Mouse (Mus musculus) heart, embryonic 11.5 days (tissue): Measurements from ENCODE around the gene Ndufs1. TPM values are rescaled to one million over a fixed set of nuclear protein-coding genes. Genes with fewer than 3 reads are reported as not detected.

Experiments used
- ATAC-seq: fragments of 200-750 bp; cut with Nextera tagmentation; replicated peaks from 2 replicates; pipeline ENCODE4 v1.8.0; 2017; ENCODE audit warnings: moderate library complexity; ENCODE audit not compliant: insufficient number of reproducible peaks, low FRiP score, low TSS enrichment
- H3K27ac ChIP-seq: fragments of 300-500 bp; sonication (generic); 2 replicates; pipeline ENCODE4 v1.5.1; 2014; ENCODE audit warnings: mild to moderate bottlenecking, low read depth, low read length
- H3K27me3 ChIP-seq: fragments of 300-500 bp; sonication (generic); 2 replicates; pipeline ENCODE4 v1.6.1; 2014; ENCODE audit warnings: mild to moderate bottlenecking, low read length, mixed read lengths; ENCODE audit not compliant: control insufficient read depth, insufficient read depth
- H3K36me3 ChIP-seq: fragments of 300-500 bp; sonication (generic); 2 replicates; pipeline ENCODE4 v1.6.1; 2014; ENCODE audit warnings: mild to moderate bottlenecking, low read length, moderate library complexity, mixed read lengths; ENCODE audit not compliant: control insufficient read depth, insufficient read depth
- H3K4me1 ChIP-seq: fragments of 300-500 bp; sonication (generic); 2 replicates; pipeline ENCODE4 v1.6.1; 2014; ENCODE audit warnings: low read length; ENCODE audit not compliant: control insufficient read depth, insufficient read depth
- H3K4me2 ChIP-seq: fragments of 300-500 bp; sonication (generic); 2 replicates; pipeline ENCODE4 v1.6.1; 2014; ENCODE audit warnings: mild to moderate bottlenecking, moderate library complexity
- H3K4me3 ChIP-seq: fragments of 300-500 bp; sonication (generic); 2 replicates; pipeline ENCODE4 v1.5.1; 2014; ENCODE audit warnings: low read depth, low read length
- H3K9ac ChIP-seq: fragments of 300-500 bp; sonication (generic); 2 replicates; pipeline ENCODE4 v1.6.1; 2014; ENCODE audit warnings: mild to moderate bottlenecking, low read depth, low read length, moderate library complexity
- H3K9me3 ChIP-seq: fragments of 300-500 bp; sonication (generic); replicated peaks from 2 replicates; pipeline ENCODE4 v1.6.1; 2016; ENCODE audit warnings: low read length; ENCODE audit not compliant: control insufficient read depth
- WGBS: fragments of 180-500 bp; shearing (Covaris S2); extraction: QIAGEN DNeasy Blood & Tissue Kit; methylation state at CpG from one replicate; pipeline ENCODE4 v1.1.7; 2014; ENCODE audit not compliant: insufficient replicate concordance; 5-methylcytosine and 5-hydroxymethylcytosine counted together
- microRNA-seq: library from miRNA; unstranded; fragments of <30 nt; microRNA quantifications from one replicate; pipeline ENCODE4, GENCODE M21; 2016; ENCODE audit warnings: borderline number of aligned reads
- polyA plus RNA-seq: library from polyadenylated mRNA; unstranded; fragments of >200 nt; fragmentation: Nextera tagmentation; extraction: Ambion mirVana; gene quantifications from 2 replicates; pipeline ENCODE4 v1.2.1, GENCODE M21; 2014

Gene Ndufs1
- polyA plus RNA-seq, 1 experiment from 2014 or later: 285 TPM

DNA sequence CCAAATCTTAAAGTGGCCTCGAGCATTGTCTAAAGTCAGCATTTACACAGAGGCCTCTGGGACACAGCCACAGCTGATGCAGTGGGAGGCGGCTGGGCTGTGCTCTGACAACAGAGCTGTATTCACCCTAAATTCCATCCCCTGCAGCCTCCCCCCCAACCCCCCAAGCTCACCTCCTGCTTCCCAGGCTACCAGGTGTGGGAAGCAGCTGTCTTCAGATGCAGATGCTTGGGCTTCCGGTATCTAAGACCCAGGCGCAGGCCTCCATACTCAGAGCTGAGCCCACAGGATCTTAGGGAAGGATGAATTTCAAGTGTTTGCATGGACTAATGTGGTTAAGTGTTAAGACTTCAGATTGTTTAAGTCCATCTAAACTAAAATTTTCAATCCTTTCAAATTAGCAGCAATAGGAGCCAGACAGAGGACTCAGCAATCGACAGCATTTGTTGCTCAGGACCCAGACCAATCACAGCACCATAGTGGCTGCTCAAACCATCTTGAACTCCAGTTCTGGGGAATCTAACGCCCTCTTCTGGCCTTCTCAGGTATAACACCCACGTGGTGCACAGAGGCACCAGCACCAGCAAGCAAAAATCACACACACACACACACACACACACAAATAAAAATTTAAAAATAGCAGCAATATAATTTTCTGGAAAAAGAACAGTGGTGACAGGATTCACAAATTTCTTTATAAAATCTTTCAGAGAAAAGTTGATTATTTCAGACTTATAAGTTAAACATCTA lies 65.9 kb downstream of the Ndufs1 start:
- no peaks in the 10 kb centered on the region for H3K9me3 ChIP-seq
- no peak overlapping the region for H3K4me2 ChIP-seq
- H3K27ac ChIP-seq: no peak overlapping the region
- ATAC-seq: no peak
- no peaks in the 10 kb centered on the region for H3K36me3 ChIP-seq
- H3K4me1 ChIP-seq: peaks cover 19% of the 10 kb centered on the region
- no peak overlapping the region for H3K4me3 ChIP-seq
- WGBS: 61% methylated on average over 7 of the region's 7 CpGs
- no peaks in the 10 kb centered on the region for H3K27me3 ChIP-seq
- no peak overlapping the region for H3K9ac ChIP-seq

DNA sequence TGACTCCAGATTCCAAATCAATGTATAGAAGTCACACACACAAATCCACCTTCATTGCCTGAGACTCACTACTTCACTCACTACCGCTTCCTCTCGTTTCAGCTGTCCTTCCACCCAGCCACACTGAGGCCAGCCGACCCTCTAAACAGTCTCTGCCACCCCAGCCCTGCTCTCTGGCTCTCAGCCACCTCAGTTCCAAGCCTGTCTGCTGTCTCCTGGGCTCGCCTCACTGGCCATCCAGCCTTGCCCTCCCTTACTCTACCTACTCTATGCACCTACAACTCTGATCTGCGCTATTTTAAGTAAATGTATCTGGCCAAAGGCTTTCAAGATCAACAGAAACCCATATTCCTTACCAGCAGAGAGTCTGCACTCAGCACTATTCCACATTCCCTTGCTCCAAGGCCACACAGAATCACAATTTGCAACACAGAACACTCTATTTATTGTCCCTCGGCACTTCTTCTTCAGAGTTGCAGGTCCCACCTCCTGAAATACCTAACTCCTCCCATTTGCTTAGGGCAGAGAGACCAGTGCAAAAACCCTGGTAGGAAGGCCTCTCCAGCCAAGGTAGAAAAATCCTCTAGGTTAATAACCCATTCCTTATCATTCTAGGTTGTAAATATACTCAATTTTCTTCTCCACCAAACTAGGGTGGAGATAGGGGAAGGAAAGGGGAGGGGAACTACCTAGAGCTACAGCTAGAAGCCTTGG lies 68.9 kb downstream of the Ndufs1 start:
- no peak for ATAC-seq
- Histone ChIP-seq H3K4me2 (peak overlapping the region; percentile 11), H3K4me3 (no peak overlapping the region), H3K4me1 (peaks cover 19% of the 10 kb centered on the region), H3K27ac (peak overlapping the region; percentile 60), H3K36me3 (peaks cover 9% of the 10 kb centered on the region), H3K9ac (no peak overlapping the region), H3K9me3 (no peaks in the 10 kb centered on the region), H3K27me3 (no peaks in the 10 kb centered on the region)
- 61% methylated on average over 6 of the region's 6 CpGs for WGBS

GRCm38 (mm10) chr1:63102758-63103451 lies 73.7 kb downstream of the Ndufs1 start:
- Histone ChIP-seq H3K4me2 (no peak overlapping the region), H3K4me3 (no peak overlapping the region), H3K27me3 (no peaks in the 10 kb centered on the region), H3K9me3 (no peaks in the 10 kb centered on the region), H3K9ac (no peak overlapping the region), H3K4me1 (peaks cover 8% of the 10 kb centered on the region), H3K36me3 (peaks cover 31% of the 10 kb centered on the region), H3K27ac (peak overlapping the region; percentile 22)
- 59% methylated on average over 12 of the region's 12 CpGs for WGBS
- no peak for ATAC-seq

DNA sequence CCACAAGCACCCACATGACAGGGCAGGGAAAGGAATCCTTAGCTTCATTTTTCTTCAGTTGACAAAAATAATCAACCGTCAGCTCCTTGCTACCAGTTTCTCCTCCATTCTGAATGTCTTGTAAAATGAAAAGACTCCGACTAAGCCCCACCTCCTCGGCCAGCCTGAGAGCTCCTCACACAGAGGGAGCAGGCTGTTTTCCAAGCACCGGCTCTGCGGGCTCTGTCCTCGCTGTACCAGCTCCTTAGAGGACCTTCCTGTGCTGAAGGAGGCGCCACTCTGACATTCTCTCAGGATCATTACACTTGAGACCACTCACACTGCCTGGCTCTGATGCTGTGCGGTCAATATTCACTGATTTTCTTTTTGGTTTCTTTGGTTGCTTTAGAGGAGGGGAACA lies 76.4 kb downstream of the Ndufs1 start:
- H3K4me1 ChIP-seq: no peaks in the 10 kb centered on the region
- H3K9me3 ChIP-seq: no peaks in the 10 kb centered on the region
- H3K9ac ChIP-seq: no peak overlapping the region
- no peak overlapping the region for H3K27ac ChIP-seq
- no peaks in the 10 kb centered on the region for H3K27me3 ChIP-seq
- WGBS: 88% methylated on average over 8 of the region's 8 CpGs
- no peak overlapping the region for H3K4me3 ChIP-seq
- H3K36me3 ChIP-seq: peaks cover 33% of the 10 kb centered on the region
- H3K4me2 ChIP-seq: no peak overlapping the region
- no peak for ATAC-seq

DNA sequence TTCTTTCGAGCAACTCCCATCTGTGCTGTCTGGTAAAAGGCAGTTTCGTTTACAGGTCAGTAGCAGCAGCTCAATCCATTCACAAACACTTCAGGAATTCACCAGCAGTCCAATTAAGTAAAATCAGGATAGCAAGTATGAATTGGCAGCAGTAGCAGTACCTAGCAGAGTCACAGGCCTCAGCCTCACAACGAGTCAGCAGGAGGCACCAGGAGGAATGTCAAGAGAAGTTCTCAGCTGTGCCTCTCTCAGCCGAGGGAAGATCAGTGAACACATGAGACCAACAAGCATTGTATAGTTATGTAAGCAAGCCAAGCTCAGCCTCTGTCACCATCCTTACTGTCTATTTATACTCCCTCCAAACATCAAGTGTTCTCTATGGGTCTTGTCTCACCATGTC lies 77.8 kb downstream of the Ndufs1 start:
- 70% methylated on average over 4 of the region's 4 CpGs for WGBS
- ATAC-seq: no peak
- Histone ChIP-seq H3K27me3 (no peaks in the 10 kb centered on the region), H3K9ac (no peak overlapping the region), H3K36me3 (peaks cover 29% of the 10 kb centered on the region), H3K9me3 (no peaks in the 10 kb centered on the region), H3K4me2 (no peak overlapping the region), H3K27ac (no peak overlapping the region), H3K4me1 (no peaks in the 10 kb centered on the region), H3K4me3 (no peak overlapping the region)

- H3K4me3 ChIP-seq: no peak overlapping the region
- no peaks in the 10 kb centered on the region for H3K27me3 ChIP-seq
- no peaks in the 10 kb centered on the region for H3K9me3 ChIP-seq
- no peak overlapping the region for H3K4me2 ChIP-seq
- H3K4me1 ChIP-seq: no peaks in the 10 kb centered on the region
- WGBS: 86% methylated on average over 5 of the region's 5 CpGs
- peaks cover 33% of the 10 kb centered on the region for H3K36me3 ChIP-seq
- H3K9ac ChIP-seq: no peak overlapping the region
- ATAC-seq: no peak
- H3K27ac ChIP-seq: no peak overlapping the region
These were observed 80.6 kb downstream of the Ndufs1 start for GRCm38 (mm10) chr1:63096071-63096470.

Small RNAs within 50 kb of the gene (microRNA-seq; reads per million reads assigned to microRNA genes)
- gene Gm24557 (not detected), gene Gm27512 (not detected)

Other genes with a start within 250 kb of the Ndufs1 start
- gene Ino80d, start 62.2 kb downstream of the Ndufs1 start, polyA plus RNA-seq: 6.1 and 13.8 TPM in 2 replicates
- gene Eef1b2, start within 50 bp of the Ndufs1 start, polyA plus RNA-seq: 416 and 417 TPM in 2 replicates
- gene Gpr1, start 37.7 kb upstream of the Ndufs1 start, polyA plus RNA-seq: not detected in 2 replicates
- gene Zdbf2, start 96.4 kb upstream of the Ndufs1 start, polyA plus RNA-seq: 5.0 and 9.8 TPM in 2 replicates